Mouse (Mus musculus) forebrain, postnatal 0 days (tissue): ENCODE data around the gene Dnah1. TPM values are rescaled to one million over a fixed set of nuclear protein-coding genes. Genes with fewer than 3 reads are reported as not detected.

Experiments
- ATAC-seq: fragments of 200-750 bp; cut with Nextera tagmentation; 2 replicates; pipeline ENCODE4 v1.8.0; 2017; ENCODE audit warnings: mild to moderate bottlenecking, moderate library complexity
- DNase-seq: peaks from one replicate; pipeline ENCODE4 v3.0.0-alpha.2; 2015
- H3K27ac ChIP-seq: fragments of 300-500 bp; sonication (generic); 2 replicates; pipeline ENCODE4 v1.5.1; 2014; ENCODE audit warnings: low read depth, mild to moderate bottlenecking, antibody characterized with exemption, low read length, moderate library complexity, mixed read lengths
- H3K27me3 ChIP-seq: fragments of 300-500 bp; sonication (generic); 2 replicates; pipeline ENCODE4 v1.6.1; 2014; ENCODE audit warnings: mild to moderate bottlenecking, low read length, mixed read lengths; ENCODE audit not compliant: insufficient read depth
- H3K36me3 ChIP-seq: fragments of 300-500 bp; sonication (generic); 2 replicates; pipeline ENCODE4 v1.6.1; 2014; ENCODE audit warnings: mild to moderate bottlenecking, moderate library complexity; ENCODE audit not compliant: insufficient read depth
- H3K4me1 ChIP-seq: fragments of 300-500 bp; sonication (generic); 2 replicates; pipeline ENCODE4 v1.6.1; 2014; ENCODE audit warnings: antibody characterized with exemption; ENCODE audit not compliant: insufficient read depth
- H3K4me2 ChIP-seq: fragments of 300-500 bp; sonication (generic); 2 replicates; pipeline ENCODE4 v1.6.1; 2014; ENCODE audit warnings: low read depth, mild to moderate bottlenecking, moderate library complexity
- H3K4me3 ChIP-seq: fragments of 300-500 bp; sonication (generic); 2 replicates; pipeline ENCODE4 v1.5.1; 2014; ENCODE audit warnings: low read depth, low read length, mixed read lengths
- H3K9ac ChIP-seq: fragments of 300-500 bp; sonication (generic); 2 replicates; pipeline ENCODE4 v1.6.1; 2014; ENCODE audit warnings: mild to moderate bottlenecking
- H3K9me3 ChIP-seq: fragments of 300-500 bp; sonication (generic); 2 replicates; pipeline ENCODE4 v1.6.1; 2016; ENCODE audit warnings: low read length
- CTCF ChIP-seq: sonication (generic); IDR thresholded peaks from 2 replicates; pipeline ENCODE4 v1.5.1; 2016; ENCODE audit warnings: antibody characterized with exemption, control low read depth, low read depth
- WGBS: fragments of 180-500 bp; shearing (Covaris S2); extraction: QIAGEN DNeasy Blood & Tissue Kit; methylation state at CpG from one replicate; pipeline ENCODE4 v1.1.7; 2014; 5-methylcytosine and 5-hydroxymethylcytosine counted together
- polyA plus RNA-seq: library from polyadenylated mRNA; unstranded; fragments of >200 nt; fragmentation: Nextera tagmentation; extraction: Ambion mirVana; gene quantifications from 2 replicates; pipeline ENCODE4 v1.2.1, GENCODE M21; 2015
- total RNA-seq: library from RNA; depleted of rRNA; stranded (reverse); fragments of >200 nt; gene quantifications from 2 replicates; pipeline ENCODE4 v1.2.3, GENCODE M21; 2014

Dnah1 gene
- total and polyA plus RNA-seq, 2 experiments from 2014 or later = 2.3 to 7.2 TPM

- TF ChIP-seq CTCF = no peak
- Histone ChIP-seq H3K36me3 (no peaks in the 10 kb centered on the region), H3K27ac (no peak overlapping the region), H3K9me3 (no peaks in the 10 kb centered on the region), H3K4me3 (no peak overlapping the region), H3K4me2 (no peak overlapping the region), H3K4me1 (no peaks in the 10 kb centered on the region), H3K9ac (no peak overlapping the region), H3K27me3 (no peaks in the 10 kb centered on the region)
- 87% methylated on average over 10 of the region's 10 CpGs for WGBS
- no peak for ATAC-seq
- DNase-seq = no peak
Measured at GRCm38 (mm10) chr14:31319546-31319945, 4.2 kb downstream of the Dnah1 start.

GRCm38 (mm10) chr14:31317754-31318153 is 5.9 kb downstream of the Dnah1 start:
- ATAC-seq (no peak), DNase-seq (no peak)
- Histone ChIP-seq H3K4me1 (no peaks in the 10 kb centered on the region), H3K27ac (no peak overlapping the region), H3K36me3 (no peaks in the 10 kb centered on the region), H3K9me3 (no peaks in the 10 kb centered on the region), H3K9ac (no peak overlapping the region), H3K27me3 (no peaks in the 10 kb centered on the region), H3K4me3 (no peak overlapping the region), H3K4me2 (no peak overlapping the region)
- 82% methylated on average over 3 of the region's 3 CpGs for WGBS
- TF ChIP-seq CTCF = no peak

- no peak overlapping the region for H3K4me2 ChIP-seq
- 89% methylated on average over 12 of the region's 12 CpGs for WGBS
Measured at GRCm38 (mm10) chr14:31316613-31317012, 7.1 kb downstream of the Dnah1 start.

GRCm38 (mm10) chr14:31313192-31313591 is 10.5 kb downstream of the Dnah1 start:
- no peaks in the 10 kb centered on the region for H3K27me3 ChIP-seq

More at GRCm38 (mm10) chr14:31316613-31317012, 7.1 kb downstream of the Dnah1 start:
- Histone ChIP-seq H3K36me3 (no peaks in the 10 kb centered on the region), H3K4me1 (no peaks in the 10 kb centered on the region), H3K9me3 (no peaks in the 10 kb centered on the region), H3K27ac (no peak overlapping the region), H3K4me3 (no peak overlapping the region), H3K27me3 (no peaks in the 10 kb centered on the region), H3K9ac (no peak overlapping the region)
- ATAC-seq = no peak
- TF ChIP-seq CTCF = no peak
- DNase-seq = no peak

GRCm38 (mm10) chr14:31285728-31286127 is 38.0 kb downstream of the Dnah1 start:
- no peak overlapping the region for H3K4me2 ChIP-seq
- H3K9ac ChIP-seq = no peak overlapping the region
- H3K4me1 ChIP-seq = no peaks in the 10 kb centered on the region
- H3K27ac ChIP-seq = no peak overlapping the region
- DNase-seq = no peak
- WGBS = 86% methylated on average over 8 of the region's 8 CpGs
- no peaks in the 10 kb centered on the region for H3K27me3 ChIP-seq
- H3K36me3 ChIP-seq = no peaks in the 10 kb centered on the region
- no peak overlapping the region for H3K4me3 ChIP-seq
- no peak for ATAC-seq
- no peaks in the 10 kb centered on the region for H3K9me3 ChIP-seq
- TF ChIP-seq CTCF = no peak

More at GRCm38 (mm10) chr14:31313192-31313591, 10.5 kb downstream of the Dnah1 start:
- ATAC-seq (no peak), DNase-seq (no peak)
- no peak for TF ChIP-seq CTCF
- Histone ChIP-seq H3K27ac (no peak overlapping the region), H3K9ac (no peak overlapping the region), H3K4me3 (no peak overlapping the region), H3K4me1 (no peaks in the 10 kb centered on the region), H3K36me3 (no peaks in the 10 kb centered on the region), H3K4me2 (no peak overlapping the region), H3K9me3 (no peaks in the 10 kb centered on the region)
- 46% methylated on average over 3 of the region's 3 CpGs for WGBS

GRCm38 (mm10) chr14:31272164-31272563 is 51.5 kb downstream of the Dnah1 start:
- DNase-seq = peak; percentile 78
- Histone ChIP-seq H3K27ac (no peak overlapping the region), H3K9ac (no peak overlapping the region), H3K4me2 (no peak overlapping the region), H3K36me3 (no peaks in the 10 kb centered on the region), H3K4me1 (peaks cover 20% of the 10 kb centered on the region), H3K27me3 (no peaks in the 10 kb centered on the region), H3K4me3 (no peak overlapping the region), H3K9me3 (no peaks in the 10 kb centered on the region)
- whole genome bisulfite sequencing = 25% methylated on average over 7 of the region's 7 CpGs
- peak; percentile 89 for TF ChIP-seq CTCF
- ATAC-seq = 0 out of 2 replicates have a peak, but pooled peaks have one; percentile 30

GRCm38 (mm10) chr14:31271121-31271520 is 52.6 kb downstream of the Dnah1 start:
- 93% methylated on average over 6 of the region's 6 CpGs for WGBS
- H3K4me1 ChIP-seq = peaks cover 20% of the 10 kb centered on the region
- H3K9ac ChIP-seq = no peak overlapping the region
- no peak for ATAC-seq
- H3K4me3 ChIP-seq = no peak overlapping the region
- H3K36me3 ChIP-seq = no peaks in the 10 kb centered on the region
- no peak for TF ChIP-seq CTCF
- H3K27ac ChIP-seq = no peak overlapping the region
- no peaks in the 10 kb centered on the region for H3K27me3 ChIP-seq
- H3K4me2 ChIP-seq = no peak overlapping the region
- no peaks in the 10 kb centered on the region for H3K9me3 ChIP-seq
- DNase-seq = no peak
